Comparison of ENCODE assay signal across 13 mouse cellular contexts in genomic region chr4:106960476-106960875, GRCm38 (mm10). TPM values are rescaled to one million over a fixed set of nuclear protein-coding genes. Genes with fewer than 3 reads are reported as not detected.
DNase-seq lines count a peak whose midpoint lies in the region; ATAC-seq and TF ChIP-seq lines count a peak whose summit lies in the region.
"Had no signal": no experiment of that assay in that cellular context is flagged by ENCODE, and none has a peak within 500 bp of the region (broad histone marks: within the 10 kb centered on the region; RNA-seq: fewer than 3 reads in every experiment).

No protein-coding gene starts in this region.

- no peak overlapping the region for H3K4me3 ChIP-seq in neural tube, embryonic 11.5 days (ENCODE audit: low read depth, low read length)
- no peak overlapping the region for H3K4me3 ChIP-seq in forebrain, embryonic 12.5 days (replicated peaks)
- H3K4me3 ChIP-seq in myocyte, result no peak overlapping the region

- no peak overlapping the region for H3K4me2 ChIP-seq in neural tube, embryonic 11.5 days (ENCODE audit: low read depth)
- 0 out of 2 replicates have a peak overlapping the region, but pooled peaks have one; percentile 15 for H3K4me2 ChIP-seq in forebrain, embryonic 12.5 days
- H3K4me2 ChIP-seq in myocyte (ENCODE audit: low read depth), result peak overlapping the region; percentile 28
- H3K4me2 ChIP-seq: heart, embryonic 11.5 days; lung, embryonic 14.5 days had no signal

- ATAC-seq in neural tube, embryonic 11.5 days (ENCODE audit: insufficient read depth, low FRiP score, low TSS enrichment), result no peak
- no peak for ATAC-seq in forebrain, embryonic 12.5 days (ENCODE audit: low FRiP score)

- 76% methylated on average over 2 of the region's 2 CpGs for WGBS in neural tube, embryonic 11.5 days
- WGBS in forebrain, embryonic 12.5 days, result 76% methylated on average over 2 of the region's 2 CpGs

- H3K27me3 ChIP-seq in neural tube, embryonic 11.5 days (ENCODE audit: control insufficient read depth, insufficient read depth, low read length), result no peaks in the 10 kb centered on the region
- no peaks in the 10 kb centered on the region for H3K27me3 ChIP-seq in forebrain, embryonic 12.5 days
- no peaks in the 10 kb centered on the region for H3K27me3 ChIP-seq in myocyte (ENCODE audit: control insufficient read depth, insufficient read depth, insufficient read length)

- peaks cover 61% of the 10 kb centered on the region for H3K4me1 ChIP-seq in neural tube, embryonic 11.5 days (ENCODE audit: control insufficient read depth, insufficient read depth, low read length)
- H3K4me1 ChIP-seq in forebrain, embryonic 12.5 days, result peaks cover 95% of the 10 kb centered on the region

- no peaks in the 10 kb centered on the region for H3K9me3 ChIP-seq in neural tube, embryonic 11.5 days (ENCODE audit: control insufficient read depth, low read length)
- no peaks in the 10 kb centered on the region for H3K9me3 ChIP-seq in forebrain, embryonic 12.5 days

- no peak overlapping the region for H3K9ac ChIP-seq in neural tube, embryonic 11.5 days (ENCODE audit: low read length)
- no peak overlapping the region for H3K9ac ChIP-seq in forebrain, embryonic 12.5 days
- H3K9ac ChIP-seq: lung, embryonic 14.5 days had no signal

- no peak for TF ChIP-seq POLR2A in myocyte (IDR thresholded peaks at IDR 0.05; ENCODE audit: insufficient read length, low read depth)

- H3K36me3 ChIP-seq in neural tube, embryonic 11.5 days (ENCODE audit: control insufficient read depth, insufficient read depth, low read length), result no peaks in the 10 kb centered on the region
- peaks cover 6% of the 10 kb centered on the region; the same call in 1 of the 2 replicates for H3K36me3 ChIP-seq in forebrain, embryonic 12.5 days (replicated peaks)
- no peaks in the 10 kb centered on the region for H3K36me3 ChIP-seq in myocyte (ENCODE audit: control insufficient read depth, insufficient read depth)

- H3K79me2 ChIP-seq in myocyte (ENCODE audit: control insufficient read depth, insufficient read depth), result peaks cover 69% of the 10 kb centered on the region

- H3K27ac ChIP-seq in neural tube, embryonic 11.5 days (ENCODE audit: low read depth, low read length), result peak overlapping the region; percentile 42
- peak overlapping the region; percentile 84 for H3K27ac ChIP-seq in forebrain, embryonic 12.5 days

- no peak for DNase-seq in neural tube, embryonic 11.5 days (ENCODE audit: low spot score)
- no peak for DNase-seq in neural tube, embryonic 10.5 days (ENCODE audit: extremely low spot score, low spot score)
- no peak for DNase-seq in spleen, postnatal 36 days (ENCODE audit: low spot score in 2 of 2)
- no peak for DNase-seq in right cerebral cortex, postnatal 36 days (ENCODE audit: low spot score in 2 of 2)
- no peak for DNase-seq in kidney, adult 9 months
- DNase-seq: cerebellum, adult 8-10 months; heart, postnatal 4 days; kidney, adult 2 months; liver; lung, embryonic 14.5 days had no signal

- H3ac ChIP-seq in myocyte (ENCODE audit: control insufficient read depth, insufficient read length), result no peak overlapping the region

TF ChIP-seq in myocyte, 11 proteins besides CTCF, POLR2A, EP300 and RAD21:
- TF ChIP-seq SRF (IDR thresholded peaks at IDR 0.05; ENCODE audit: control insufficient read depth, insufficient read length, low read depth), result no peak
- TF ChIP-seq E2F4 (IDR thresholded peaks at IDR 0.05; ENCODE audit: insufficient read depth), result no peak
- peak; percentile 32 for TF ChIP-seq TCF12 (IDR thresholded peaks at IDR 0.05; ENCODE audit: insufficient read depth, poor library complexity, severe bottlenecking)
- TF ChIP-seq MAX (IDR thresholded peaks at IDR 0.05; ENCODE audit: low read depth), result no peak
- TF ChIP-seq POLR2AphosphoS2 (IDR thresholded peaks at IDR 0.05; ENCODE audit: insufficient read length, low read depth), result no peak
- no peak for TF ChIP-seq CEBPB (IDR thresholded peaks at IDR 0.05; ENCODE audit: insufficient read depth, poor library complexity, severe bottlenecking)
- peak in 2 of 3 experiments; percentile 52 to 76 for TF ChIP-seq MYOD1 (IDR thresholded peaks at IDR 0.05; ENCODE audit: control insufficient read depth in 1 of 3, insufficient read length in 2 of 3, low read depth in 2 of 3)
- TF ChIP-seq MYOG (IDR thresholded peaks at IDR 0.05; ENCODE audit: control insufficient read depth in 1 of 3, insufficient read depth in 1 of 3, insufficient read length in 2 of 3, low read depth in 2 of 3), result peak in 2 of 3 experiments; percentile 6 to 64
- no peak for TF ChIP-seq REST (IDR thresholded peaks at IDR 0.05; ENCODE audit: insufficient read depth, insufficient read length)
- no peak for TF ChIP-seq TCF3 (IDR thresholded peaks at IDR 0.05; ENCODE audit: insufficient read length, low read depth)

RNA-seq across cellular contexts. Expression of gene Ssbp3, which starts 50.0 kb away (rescaled TPM):
- 142 and 145 TPM in 2 replicates for polyA plus RNA-seq in neural tube, embryonic 11.5 days (2014; fragmentation: Nextera tagmentation; extraction: Ambion mirVana)
- 198 and 214 TPM in 2 replicates for polyA plus RNA-seq in forebrain, embryonic 12.5 days (2016; fragmentation: Nextera tagmentation; extraction: Ambion mirVana)
- 59.4 TPM for polyA plus RNA-seq in myocyte (2012; fragmentation: generic; extraction: Trizol)
